Mouse (Mus musculus) kidney, adult 9 months (tissue): Measurements from ENCODE around the gene Lrrc10.

Source experiments
- DNase-seq: peaks from one replicate; pipeline ENCODE4 v3.0.0; 2022

Lrrc10 gene

GRCm38 (mm10) chr10:117049253-117049652 lies 4.1 kb downstream of the Lrrc10 start:
- DNase-seq = no peak

- no peak for DNase-seq
Observed at GRCm38 (mm10) chr10:117049961-117050597, 4.9 kb downstream of the Lrrc10 start.

GRCm38 (mm10) chr10:117055668-117056067 lies 10.5 kb downstream of the Lrrc10 start:
- DNase-seq = no peak

GRCm38 (mm10) chr10:117062894-117063253 lies 17.7 kb downstream of the Lrrc10 start:
- DNase-seq = no peak

- DNase-seq = peak; percentile 91
Observed at GRCm38 (mm10) chr10:117063254-117064021, 18.3 kb downstream of the Lrrc10 start, which contains the start of gene Cct2. Gene Cct2 (minus strand): TSS chr10:117063814.

- no peak for DNase-seq
Observed at GRCm38 (mm10) chr10:117064076-117064475, 18.9 kb downstream of the Lrrc10 start.

GRCm38 (mm10) chr10:117069109-117069508 lies 24.0 kb downstream of the Lrrc10 start:
- no peak for DNase-seq

- no peak for DNase-seq
Observed at GRCm38 (mm10) chr10:117072191-117072888, 27.2 kb downstream of the Lrrc10 start.

- no peak for DNase-seq
Observed at GRCm38 (mm10) chr10:117073176-117073575, 28.0 kb downstream of the Lrrc10 start.

- peak; percentile 42 for DNase-seq
Observed at GRCm38 (mm10) chr10:117078284-117078683, 33.1 kb downstream of the Lrrc10 start.

- no peak for DNase-seq
Observed at GRCm38 (mm10) chr10:117081326-117081725, 36.2 kb downstream of the Lrrc10 start.

- DNase-seq = no peak
Observed at GRCm38 (mm10) chr10:117081914-117082359, 36.8 kb downstream of the Lrrc10 start.

- peak; percentile 25 for DNase-seq
Observed at GRCm38 (mm10) chr10:117089628-117090027, 44.5 kb downstream of the Lrrc10 start.

- DNase-seq = peak; percentile 33
Observed at GRCm38 (mm10) chr10:117094504-117095329, 49.6 kb downstream of the Lrrc10 start.

GRCm38 (mm10) chr10:117096096-117096495 lies 51.0 kb downstream of the Lrrc10 start:
- no peak for DNase-seq
